Mouse (Mus musculus) stomach, embryonic 15.5 days (tissue): ENCODE results near the gene Pnp. TPM values are rescaled to one million over a fixed set of nuclear protein-coding genes. Genes with fewer than 3 reads are reported as not detected.
"Not testable (repeated sequence)": the region's sequence is repeated elsewhere in the genome, so short reads cannot be mapped to it uniquely, and the experiment has no call there.

Experiments
- ATAC-seq: fragments of 200-750 bp; cut with Nextera tagmentation; 2 replicates; pipeline ENCODE4 v1.8.0; 2017; ENCODE audit warnings: low read depth, moderate number of reproducible peaks, moderate TSS enrichment; ENCODE audit not compliant: insufficient read depth, low FRiP score
- H3K27ac ChIP-seq: fragments of 300-500 bp; sonication (generic); 2 replicates; pipeline ENCODE4 v1.5.1; 2015; ENCODE audit warnings: mild to moderate bottlenecking, inconsistent platforms
- H3K27me3 ChIP-seq: fragments of 300-500 bp; sonication (generic); replicated peaks from 2 replicates; pipeline ENCODE4 v1.6.1; 2015; ENCODE audit warnings: inconsistent platforms
- H3K36me3 ChIP-seq: fragments of 300-500 bp; sonication (generic); 2 replicates; pipeline ENCODE4 v1.6.1; 2015; ENCODE audit warnings: inconsistent platforms
- H3K4me1 ChIP-seq: fragments of 300-500 bp; sonication (generic); 2 replicates; pipeline ENCODE4 v1.6.1; 2015; ENCODE audit warnings: inconsistent platforms
- H3K4me2 ChIP-seq: fragments of 300-500 bp; sonication (generic); 2 replicates; pipeline ENCODE4 v1.6.1; 2015; ENCODE audit warnings: mild to moderate bottlenecking, inconsistent platforms
- H3K4me3 ChIP-seq: fragments of 300-500 bp; sonication (generic); replicated peaks from 2 replicates; pipeline ENCODE4 v1.5.1; 2015; ENCODE audit warnings: inconsistent platforms
- H3K9ac ChIP-seq: fragments of 300-500 bp; sonication (generic); 2 replicates; pipeline ENCODE4 v1.6.1; 2015; ENCODE audit warnings: inconsistent platforms
- H3K9me3 ChIP-seq: fragments of 300-500 bp; sonication (generic); 2 replicates; pipeline ENCODE4 v1.6.1; 2016; ENCODE audit warnings: inconsistent platforms
- WGBS: fragments of 180-500 bp; shearing (Covaris S2); methylation state at CpG from one replicate; pipeline ENCODE4 v1.1.7; 2015; 5-methylcytosine and 5-hydroxymethylcytosine counted together
- polyA plus RNA-seq: library from polyadenylated mRNA; unstranded; fragments of >200 nt; fragmentation: Nextera tagmentation; extraction: Ambion mirVana; gene quantifications from 2 replicates; pipeline ENCODE4 v1.2.1, GENCODE M21; 2015

The Pnp gene
- polyA plus RNA-seq, 1 experiment from 2014 or later, result 73.9 TPM

DNA sequence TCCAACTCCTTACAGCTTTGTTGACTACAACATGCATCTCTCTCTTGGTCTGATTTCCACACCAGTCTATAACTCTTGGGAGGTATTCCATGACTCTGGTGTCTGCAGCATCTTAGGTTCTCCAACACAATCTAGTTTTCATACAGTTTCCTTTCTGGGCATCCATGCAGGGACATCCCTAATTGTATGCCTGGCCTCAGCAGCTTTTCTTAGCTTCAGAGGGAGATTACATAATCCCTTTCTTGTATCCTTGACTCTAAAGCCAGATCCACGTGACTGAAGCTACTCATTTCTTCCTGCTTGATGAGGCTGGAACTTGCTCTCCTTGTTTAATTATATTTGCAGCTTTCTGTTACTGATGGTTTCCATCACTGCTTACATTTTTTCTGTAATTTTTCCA is 5.8 kb downstream of the Pnp start:
- H3K4me1 ChIP-seq, result peaks cover 2% of the 10 kb centered on the region; the same call in 1 of the 2 replicates
- no peaks in the 10 kb centered on the region for H3K27me3 ChIP-seq
- no peaks in the 10 kb centered on the region for H3K36me3 ChIP-seq
- 53% methylated on average over 1 of the region's 1 CpGs for WGBS
- no peak overlapping the region for H3K9ac ChIP-seq
- H3K4me3 ChIP-seq, result no peak overlapping the region
- no peak overlapping the region for H3K4me2 ChIP-seq
- H3K27ac ChIP-seq, result no peak overlapping the region
- no peak for ATAC-seq
- H3K9me3 ChIP-seq, result no peaks in the 10 kb centered on the region

DNA sequence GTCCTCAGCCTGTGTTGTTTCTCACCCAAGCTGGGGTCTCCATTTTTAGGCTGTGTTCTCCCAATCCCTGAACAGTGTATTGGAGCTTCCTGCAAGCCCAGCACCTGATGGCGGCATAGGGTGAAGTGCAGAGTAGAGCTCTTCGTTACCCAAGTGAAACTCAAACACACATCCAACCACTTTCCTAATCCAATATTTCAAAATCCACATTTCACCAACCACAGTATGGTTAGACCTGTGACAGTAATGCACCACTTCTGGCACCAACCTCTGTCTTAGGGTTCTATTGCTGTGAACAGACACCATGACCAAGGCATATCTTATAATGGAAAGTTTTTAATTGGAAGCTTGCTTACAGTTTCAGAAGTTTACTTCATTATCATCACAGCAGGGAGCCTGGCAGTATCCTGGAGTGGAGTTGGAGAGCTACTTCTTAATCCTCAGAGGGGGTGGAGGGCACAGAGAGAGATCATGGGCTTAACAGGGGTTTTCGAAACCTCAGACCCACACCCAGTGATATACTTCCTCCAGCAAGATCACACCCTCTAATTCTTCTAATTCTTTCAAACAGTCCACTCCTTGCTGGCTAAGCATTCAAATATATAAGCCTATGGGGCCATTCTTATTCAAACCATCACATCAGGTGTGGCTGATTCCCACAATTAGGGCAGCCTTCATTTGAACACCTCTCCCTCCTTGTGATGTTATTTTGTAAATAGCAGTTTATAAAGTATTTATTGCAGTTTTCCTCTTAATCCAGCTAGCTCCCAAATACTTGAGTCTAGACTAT is 7.4 kb downstream of the Pnp start:
- no peak for ATAC-seq
- Histone ChIP-seq H3K36me3 (no peaks in the 10 kb centered on the region), H3K27ac (no peak overlapping the region), H3K4me3 (no peak overlapping the region), H3K9ac (no peak overlapping the region), H3K4me1 (no peaks in the 10 kb centered on the region), H3K9me3 (no peaks in the 10 kb centered on the region), H3K27me3 (no peaks in the 10 kb centered on the region), H3K4me2 (no peak overlapping the region)
- WGBS, result 83% methylated on average over 3 of the region's 3 CpGs

DNA sequence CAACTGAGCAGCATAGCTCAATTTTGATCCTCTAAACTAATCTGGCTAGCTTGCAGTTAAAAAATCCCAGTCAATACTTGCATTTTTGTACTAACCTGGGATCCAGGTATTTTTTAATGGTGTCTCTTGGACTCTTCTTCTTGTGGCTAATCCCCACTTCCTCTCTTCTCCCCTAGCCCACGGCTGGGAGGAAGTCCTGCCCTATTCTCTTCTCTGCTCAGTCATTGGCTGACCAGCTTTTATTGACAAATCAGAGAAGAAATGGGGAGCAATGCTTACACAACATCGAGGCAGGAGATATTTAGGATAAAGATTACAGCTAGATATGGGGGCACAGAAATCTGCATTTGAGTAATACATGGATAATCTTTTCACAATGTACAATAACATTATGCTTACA is 8.1 kb downstream of the Pnp start:
- H3K4me1 ChIP-seq, result no peaks in the 10 kb centered on the region
- H3K9ac ChIP-seq, result no peak overlapping the region
- no peaks in the 10 kb centered on the region for H3K27me3 ChIP-seq
- ATAC-seq, result no peak
- no peak overlapping the region for H3K4me3 ChIP-seq
- H3K27ac ChIP-seq, result no peak overlapping the region
- H3K36me3 ChIP-seq, result no peaks in the 10 kb centered on the region
- H3K9me3 ChIP-seq, result no peaks in the 10 kb centered on the region
- WGBS, result 31% methylated on average over 2 of the region's 2 CpGs
- H3K4me2 ChIP-seq, result no peak overlapping the region

DNA sequence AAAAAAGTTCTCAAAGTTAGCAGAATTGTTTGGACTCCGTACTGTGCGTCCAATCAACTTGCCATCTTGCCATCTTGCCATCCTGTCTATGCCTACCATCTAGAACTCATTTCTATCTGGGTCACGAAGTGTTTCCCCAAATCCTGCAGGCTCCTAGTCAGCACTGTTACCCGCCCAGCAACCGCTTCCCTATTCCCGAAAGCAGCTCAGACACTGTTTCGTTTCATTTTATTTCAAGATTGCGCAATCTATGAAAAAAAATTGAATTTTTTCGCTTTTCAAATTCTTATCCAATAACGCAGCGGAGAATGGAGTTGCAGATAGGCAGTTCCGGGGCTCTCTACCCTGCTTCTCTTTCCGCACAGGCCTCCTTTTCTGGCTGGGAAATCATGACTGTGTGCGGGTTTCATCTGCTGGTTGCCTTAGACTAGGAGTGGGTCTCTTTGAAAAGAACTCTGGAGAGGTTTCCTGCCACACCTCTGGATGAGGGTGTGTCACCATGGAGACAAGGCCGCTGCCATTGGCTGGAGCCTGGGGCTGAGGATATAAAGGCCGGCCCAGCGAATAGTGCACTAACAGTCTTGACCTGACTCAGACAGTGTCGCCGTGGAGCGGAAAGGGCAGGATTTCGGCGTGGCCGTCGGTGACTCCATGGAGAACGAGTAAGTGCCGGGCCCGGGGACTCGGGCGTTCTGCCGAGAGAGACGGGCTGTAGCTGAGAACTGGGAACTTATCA is 13.2 kb downstream of the Pnp start, which contains the start of gene Gm49342:
TSS of gene Gm49342 (plus strand) at position 586 of the 736 bp plus-strand sequence.
- WGBS, result 10% methylated on average over 31 of the region's 31 CpGs
- Histone ChIP-seq H3K9ac (peak within 1 kb of the TSS; percentile 26; the same call in 1 of the 2 replicates), H3K4me2 (peak within 1 kb of the TSS; percentile 60), H3K27me3 (no peaks in the 10 kb centered on the region), H3K4me3 (peak within 1 kb of the TSS; percentile 54), H3K9me3 (no peaks in the 10 kb centered on the region), H3K27ac (peak within 1 kb of the TSS; percentile 92), H3K36me3 (no peaks in the 10 kb centered on the region), H3K4me1 (no peaks in the 10 kb centered on the region)
- ATAC-seq, result peak; percentile 98

DNA sequence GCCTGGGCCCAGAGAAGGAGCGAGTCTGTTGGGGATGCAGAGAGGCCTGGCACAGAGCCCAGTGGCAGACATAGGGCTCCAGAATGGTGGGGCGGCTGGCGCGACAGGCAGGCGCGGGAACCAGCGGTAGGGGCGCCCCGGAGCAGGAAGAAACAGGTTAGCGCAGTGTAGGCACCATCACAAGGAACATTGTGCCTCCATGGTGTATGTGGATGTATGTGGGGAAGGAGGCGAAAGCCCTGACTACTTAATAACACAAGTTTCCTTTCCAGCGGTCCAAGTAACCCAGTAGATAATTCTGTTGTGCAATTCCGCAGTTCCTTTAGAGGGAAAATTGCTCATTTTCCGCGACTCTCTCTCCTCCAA is 13.8 kb downstream of the Pnp start:
- H3K36me3 ChIP-seq, H3K4me1 ChIP-seq, H3K27me3 ChIP-seq, H3K9me3 ChIP-seq: not testable (repeated sequence)
- Histone ChIP-seq H3K4me2 (peak overlapping the region; percentile 60), H3K27ac (peak overlapping the region; percentile 92), H3K9ac (peak overlapping the region; percentile 26; the same call in 1 of the 2 replicates), H3K4me3 (peak overlapping the region; percentile 54)
- under 1% methylated on average over 15 of the region's 15 CpGs for WGBS
- ATAC-seq, result peak; percentile 91

DNA sequence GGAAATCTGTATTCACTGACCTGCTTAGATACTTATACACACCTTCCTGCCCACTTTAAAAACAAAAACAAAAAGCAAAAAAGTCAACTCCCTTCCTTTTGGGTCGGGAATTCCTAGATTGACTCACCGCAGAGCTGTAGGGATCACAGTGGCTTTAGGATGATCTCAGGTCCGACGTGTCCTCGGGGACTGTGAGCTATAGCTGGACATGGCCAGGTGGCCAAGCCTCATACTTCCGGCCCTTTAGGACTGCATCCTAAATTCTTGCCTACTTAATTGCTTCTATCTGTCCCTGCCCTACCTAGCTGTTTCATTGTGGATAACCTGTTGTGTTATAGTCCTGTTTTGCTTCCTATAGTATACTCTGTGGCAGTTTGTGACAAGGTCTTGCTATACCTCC is 14.2 kb downstream of the Pnp start:
- H3K9ac ChIP-seq, H3K9me3 ChIP-seq, H3K36me3 ChIP-seq, H3K27me3 ChIP-seq, ATAC-seq, H3K4me1 ChIP-seq: not testable (repeated sequence)
- H3K4me3 ChIP-seq, result peak overlapping the region; percentile 54
- H3K27ac ChIP-seq, result peak overlapping the region; percentile 92; the same call in 1 of the 2 replicates
- WGBS, result 9% methylated on average over 6 of the region's 6 CpGs
- peak overlapping the region; percentile 60 for H3K4me2 ChIP-seq

DNA sequence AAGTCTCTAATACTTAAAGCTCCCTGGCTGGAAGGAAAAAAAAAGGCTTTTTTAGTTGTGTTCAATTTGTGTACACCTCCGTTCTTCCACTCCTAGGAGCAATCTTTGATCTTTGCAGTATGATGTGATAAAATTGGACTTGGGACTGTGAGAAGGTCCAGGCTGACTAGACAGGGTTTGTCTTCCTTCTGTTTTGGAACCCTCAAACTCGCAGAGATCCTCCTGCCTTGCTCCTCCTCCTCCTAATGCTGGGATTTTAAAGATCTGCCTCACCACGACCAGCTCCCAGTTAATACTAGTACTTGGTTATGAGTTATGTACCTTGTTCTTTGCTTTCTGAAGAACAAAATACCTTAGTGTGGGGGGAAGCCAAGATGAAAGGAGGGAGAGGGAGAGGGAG is 14.6 kb downstream of the Pnp start:
- not testable (repeated sequence) for H3K4me1 ChIP-seq, H3K27me3 ChIP-seq, H3K9ac ChIP-seq, H3K9me3 ChIP-seq, ATAC-seq, H3K27ac ChIP-seq, H3K36me3 ChIP-seq
- Histone ChIP-seq H3K4me2 (peak overlapping the region; percentile 60), H3K4me3 (peak overlapping the region; percentile 54)
- WGBS, result 28% methylated on average over 3 of the region's 3 CpGs

DNA sequence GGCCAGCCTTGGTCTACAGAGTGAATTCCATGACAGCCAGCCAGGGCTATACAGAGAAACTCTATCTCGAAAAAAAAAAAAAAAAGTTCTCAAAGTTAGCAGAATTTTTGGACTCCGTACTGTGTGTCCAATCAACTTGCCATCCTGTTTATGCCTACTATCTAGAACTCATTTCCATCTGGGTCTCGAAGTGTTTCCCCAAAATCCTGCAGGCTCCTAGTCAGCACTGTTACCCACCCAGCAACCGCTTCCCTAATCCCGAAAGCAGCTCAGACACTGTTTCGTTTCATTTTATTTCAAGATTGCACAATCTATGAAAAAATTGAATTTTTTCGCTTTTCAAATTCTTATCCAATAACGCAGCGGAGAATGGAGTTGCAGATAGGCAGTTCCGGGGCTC is 24.6 kb downstream of the Pnp start:
- Histone ChIP-seq H3K4me2 (no peak overlapping the region), H3K36me3 (no peaks in the 10 kb centered on the region; the same call in 1 of the 2 replicates), H3K9ac (no peak overlapping the region), H3K4me1 (0 out of 2 replicates have a peak, but pooled peaks cover 2% of the 10 kb centered on the region), H3K27ac (no peak overlapping the region), H3K27me3 (no peaks in the 10 kb centered on the region), H3K9me3 (no peaks in the 10 kb centered on the region), H3K4me3 (no peak overlapping the region)
- 84% methylated on average over 10 of the region's 10 CpGs for WGBS
- ATAC-seq, result no peak

DNA sequence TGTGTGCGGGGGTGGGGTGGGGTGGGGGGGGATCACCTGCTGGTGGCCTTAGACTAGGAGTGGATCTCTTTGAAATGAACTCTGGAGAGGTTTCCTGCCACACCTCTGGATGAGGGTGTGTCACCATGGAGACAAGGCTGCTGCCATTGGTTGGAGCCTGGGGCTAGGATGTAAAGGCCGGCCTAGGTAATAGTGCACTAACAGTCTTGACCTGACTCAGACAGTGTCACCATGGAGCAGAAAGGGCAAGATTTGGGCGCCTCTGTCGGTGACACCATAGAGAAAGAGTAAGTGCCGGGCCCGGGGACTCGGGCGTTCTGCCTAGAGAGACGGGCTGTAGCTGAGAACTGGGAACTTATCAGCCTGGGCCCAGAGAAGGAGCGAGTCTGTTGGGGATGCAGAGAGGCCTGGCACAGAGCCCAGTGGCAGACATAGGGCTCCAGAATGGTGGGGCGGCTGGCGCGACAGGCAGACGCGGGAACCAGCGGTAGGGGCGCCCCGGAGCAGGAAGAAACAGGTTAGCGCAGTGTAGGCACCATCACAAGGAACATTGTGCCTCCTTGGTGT is 25.1 kb downstream of the Pnp start, which contains the start of gene Pnp2:
TSS of gene Pnp2 (plus strand) at position 51 of the 567 bp plus-strand sequence.
- 0 out of 2 replicates have a peak within 1 kb of the TSS, but pooled peaks have one; percentile 2 for H3K4me3 ChIP-seq
- H3K9me3 ChIP-seq, H3K27me3 ChIP-seq, H3K27ac ChIP-seq, H3K4me1 ChIP-seq, H3K36me3 ChIP-seq, H3K9ac ChIP-seq: not testable (repeated sequence)
- peak within 1 kb of the TSS; percentile 42 for H3K4me2 ChIP-seq
- ATAC-seq, result peak; percentile 86
- 7% methylated on average over 19 of the region's 19 CpGs for WGBS

DNA sequence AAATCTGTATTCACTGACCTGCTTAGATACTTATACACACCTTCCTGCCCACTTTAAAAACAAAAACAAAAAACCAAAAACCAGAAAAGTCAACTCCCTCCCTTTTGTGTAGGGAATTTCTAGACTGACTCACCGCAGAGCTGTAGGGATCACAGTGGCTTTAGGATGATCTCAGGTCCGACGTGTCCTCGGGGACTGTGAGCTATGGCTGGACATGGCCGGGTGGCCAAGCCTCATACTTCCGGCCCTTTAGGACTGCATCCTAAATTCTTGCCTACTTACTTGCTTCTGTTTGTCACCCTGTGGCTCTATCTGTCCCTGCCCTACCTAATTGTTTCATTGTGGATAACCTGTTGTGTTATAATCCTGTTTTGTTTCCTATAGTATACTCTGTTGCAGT is 25.8 kb downstream of the Pnp start:
- not testable (repeated sequence) for H3K27me3 ChIP-seq, H3K9me3 ChIP-seq, H3K4me1 ChIP-seq, H3K9ac ChIP-seq, H3K27ac ChIP-seq, H3K4me3 ChIP-seq, H3K36me3 ChIP-seq, H3K4me2 ChIP-seq, ATAC-seq
- 84% methylated on average over 6 of the region's 6 CpGs for WGBS

DNA sequence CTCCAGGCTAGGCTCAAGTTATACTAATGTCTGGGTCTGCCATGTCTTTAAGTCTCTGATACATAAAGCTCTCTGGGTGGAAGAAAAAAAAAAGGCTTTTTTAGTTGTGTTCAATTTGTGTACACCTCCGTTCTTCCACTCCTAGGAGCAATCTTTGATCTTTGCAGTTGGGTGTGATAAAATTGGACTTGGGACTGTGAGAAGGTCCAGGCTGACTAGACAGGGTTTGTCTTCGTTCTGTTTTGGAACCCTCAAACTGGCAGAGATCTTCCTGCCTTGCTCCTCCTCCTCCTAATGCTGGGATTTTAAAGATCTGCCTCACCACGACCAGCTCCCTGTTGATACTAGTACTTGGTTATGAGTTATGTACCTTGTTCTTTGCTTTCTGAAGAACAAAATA is 26.3 kb downstream of the Pnp start:
- not testable (repeated sequence) for H3K4me1 ChIP-seq, H3K9ac ChIP-seq, H3K36me3 ChIP-seq, H3K9me3 ChIP-seq, ATAC-seq, H3K27ac ChIP-seq, H3K4me2 ChIP-seq, H3K27me3 ChIP-seq, H3K4me3 ChIP-seq
- WGBS, result 56% methylated on average over 3 of the region's 3 CpGs
